Mouse (Mus musculus) right cerebral cortex, postnatal 10 days (tissue): ENCODE measurements around the gene Ccser2.

Experiments used
- DNase-seq, 2 experiments: peaks; one replicate each; pipeline ENCODE4 v3.0.0; 2021; ENCODE audit warnings: low spot score in 2 of 2

Ccser2 gene

DNA sequence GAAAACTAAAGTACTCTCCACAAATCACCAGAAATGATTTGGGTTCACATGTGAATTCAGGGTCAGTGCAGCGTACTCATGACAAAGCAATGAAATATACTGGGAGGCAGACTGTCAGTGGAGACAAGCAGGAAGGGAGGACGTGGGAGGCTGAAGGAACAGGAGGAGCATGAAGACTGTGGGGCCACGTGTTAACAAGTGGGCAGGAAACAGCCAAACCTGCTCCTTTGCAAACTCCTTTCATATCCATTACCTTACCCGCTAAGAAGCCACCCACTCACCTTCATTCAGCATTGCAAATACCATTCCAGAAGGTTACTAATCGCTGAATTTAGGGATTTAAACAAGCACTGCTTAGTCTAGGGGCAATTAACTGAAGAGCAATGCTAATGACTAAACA is 25.9 kb downstream of the Ccser2 start:
- DNase-seq = peak; percentile 31 to 44

DNA sequence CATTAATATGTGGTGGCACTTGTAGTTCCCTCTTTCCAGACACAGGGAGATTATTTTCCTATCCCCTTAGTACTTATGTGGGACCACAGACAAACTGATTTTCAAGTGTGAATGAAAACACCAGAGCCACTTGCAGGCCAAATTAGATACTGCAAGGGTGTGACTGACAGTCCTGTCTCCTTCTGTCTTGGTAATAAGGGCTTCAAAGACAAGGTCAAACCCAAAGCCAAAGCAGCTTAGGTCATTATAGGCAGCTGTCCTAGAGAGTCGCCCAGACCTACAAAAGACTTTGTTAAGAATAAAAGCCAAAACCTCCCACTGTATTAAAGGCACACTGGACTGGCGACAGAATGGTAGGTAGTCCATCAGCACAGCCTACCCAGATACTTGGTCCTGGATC is 30.6 kb downstream of the Ccser2 start:
- no peak for DNase-seq

DNA sequence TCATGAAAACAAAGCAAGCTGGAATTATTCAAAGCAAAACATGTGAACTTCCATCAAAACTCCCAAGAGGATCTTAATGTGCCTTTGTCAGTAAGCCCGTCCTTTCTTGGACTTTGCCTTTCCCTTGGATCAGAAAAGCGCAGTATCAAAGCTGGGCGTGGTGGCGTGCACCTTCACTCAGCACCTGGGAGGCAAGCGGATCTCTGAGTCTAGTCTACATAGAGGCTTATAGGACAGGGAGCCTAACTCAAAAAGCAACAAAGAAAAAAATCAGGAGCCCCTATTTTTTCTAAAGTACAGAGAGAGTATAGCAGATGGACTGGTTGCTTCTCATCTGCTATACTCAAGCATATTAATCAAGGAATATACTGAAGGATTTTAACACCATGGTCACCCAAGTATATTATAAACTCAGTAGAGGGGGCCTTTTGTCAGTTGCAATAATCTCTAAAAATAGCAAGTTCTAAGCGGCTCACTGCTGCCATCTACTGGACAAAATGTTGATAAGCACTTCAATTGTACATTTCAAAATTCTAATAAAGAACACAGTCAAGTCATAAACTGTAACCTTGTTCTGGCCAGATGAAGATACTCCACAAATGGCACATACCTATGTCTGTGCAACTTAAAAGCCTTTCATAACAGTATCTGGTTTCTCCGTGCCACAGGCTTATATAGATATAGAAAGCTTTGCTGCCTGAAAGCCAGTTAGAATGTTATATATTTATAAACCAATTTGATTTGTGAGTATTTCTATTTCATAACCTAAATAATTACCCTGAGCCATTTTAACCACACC is 31.3 kb downstream of the Ccser2 start:
- DNase-seq = peak in 1 of 2 experiments; percentile 47

DNA sequence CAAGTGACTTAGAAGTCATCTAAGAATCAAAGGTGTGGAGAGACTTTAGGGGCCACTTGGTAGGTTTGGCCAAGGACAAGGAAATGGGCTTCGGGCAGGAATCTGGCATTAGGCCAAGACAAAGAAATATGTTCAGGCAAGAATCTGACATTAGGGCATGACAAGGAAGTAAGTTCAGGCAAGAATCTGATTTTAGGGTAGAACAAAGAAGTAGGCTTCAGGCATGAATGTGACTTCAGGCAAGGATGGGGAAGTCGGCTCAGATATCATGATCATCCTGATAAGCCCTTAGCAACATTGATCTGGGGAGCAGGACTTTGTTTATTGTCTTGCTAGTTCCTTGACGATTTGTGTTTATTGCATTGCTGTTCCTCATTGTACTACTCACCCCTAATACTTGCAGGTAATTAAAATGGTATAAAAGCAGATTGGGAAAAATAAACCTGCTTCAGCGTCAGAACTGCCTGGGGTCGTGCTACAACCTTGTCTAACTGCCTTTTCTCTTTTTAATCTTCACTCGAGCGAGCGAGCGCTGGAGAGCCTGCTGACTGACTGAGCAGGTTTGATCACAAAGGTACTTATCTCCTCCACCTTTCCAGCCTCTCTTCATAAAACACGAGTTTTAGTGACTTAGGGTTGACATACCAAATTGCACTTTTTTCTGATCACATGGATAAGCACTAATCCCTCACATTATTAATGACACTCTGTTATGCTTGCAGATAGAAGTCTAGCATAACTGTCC is 35.8 kb downstream of the Ccser2 start:
- DNase-seq = no peak

DNA sequence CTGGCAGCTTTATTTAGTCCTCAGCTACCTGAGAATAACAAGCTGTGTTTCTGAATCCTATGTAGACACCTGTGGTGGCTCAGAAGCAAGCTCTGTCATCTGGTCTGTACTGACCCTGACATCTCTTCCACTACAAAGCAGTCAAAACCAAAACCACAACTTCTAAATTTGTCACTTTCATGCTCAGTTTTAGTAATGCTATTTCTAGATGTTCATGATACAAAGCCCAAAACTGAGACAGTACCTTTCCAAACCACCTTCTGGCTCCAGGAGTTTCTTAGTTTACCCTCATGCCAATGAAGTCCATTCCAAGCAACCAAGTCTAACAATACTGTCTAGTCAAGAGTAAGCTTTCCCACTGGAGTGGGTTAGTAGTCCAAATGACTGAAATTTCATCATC is 36.5 kb downstream of the Ccser2 start:
- no peak for DNase-seq

DNA sequence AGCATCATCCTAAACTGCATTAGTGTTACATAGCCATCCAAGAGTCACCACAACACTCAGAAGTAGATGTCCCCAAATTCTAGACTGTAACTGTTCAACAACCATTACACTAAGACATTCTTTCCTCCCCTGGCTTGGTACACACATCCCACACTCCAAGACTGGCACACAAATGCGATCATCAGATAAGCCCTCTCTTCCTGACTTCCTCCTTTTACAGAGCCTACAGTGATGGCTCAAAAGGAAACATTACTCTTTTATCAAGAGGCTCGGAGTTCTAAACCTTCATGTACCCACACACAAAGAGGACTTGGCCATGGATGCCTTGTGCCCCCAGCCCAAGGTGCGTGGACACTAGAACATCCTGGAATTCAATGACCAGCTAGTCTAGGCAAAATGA is 45.2 kb downstream of the Ccser2 start:
- no peak for DNase-seq

DNA sequence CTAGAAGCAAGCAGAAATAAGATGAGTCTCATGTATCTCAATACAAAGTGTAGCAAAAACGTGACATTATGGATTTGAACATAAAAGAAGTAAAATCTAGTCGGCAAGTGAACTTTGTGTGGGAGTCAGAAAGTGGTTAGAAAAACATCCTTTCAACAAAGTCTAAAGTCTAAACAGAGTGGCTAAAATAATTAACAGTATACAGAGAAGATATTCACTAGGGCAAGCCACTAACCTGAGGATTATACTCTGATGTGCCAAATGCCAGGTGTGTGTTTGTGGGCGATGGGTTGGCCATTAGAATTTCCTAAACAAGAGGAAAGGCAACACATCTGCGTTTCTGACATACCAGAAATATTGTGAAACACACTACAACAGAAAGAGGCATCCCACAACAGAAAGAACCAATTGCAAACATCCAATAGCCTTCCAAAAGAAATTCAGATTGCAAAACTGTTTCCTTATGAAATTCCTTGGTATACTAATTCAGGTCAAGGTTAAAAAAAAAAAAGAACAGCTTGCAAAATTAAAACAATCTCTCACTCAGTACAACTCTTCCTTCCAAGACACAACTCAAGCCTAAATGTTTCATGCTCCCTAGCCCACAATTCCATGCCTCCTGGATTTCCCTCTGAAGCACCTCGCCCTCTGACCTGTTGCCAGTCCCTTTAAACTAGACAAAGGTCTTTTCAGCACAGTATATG is 47.1 kb downstream of the Ccser2 start:
- DNase-seq = no peak

DNA sequence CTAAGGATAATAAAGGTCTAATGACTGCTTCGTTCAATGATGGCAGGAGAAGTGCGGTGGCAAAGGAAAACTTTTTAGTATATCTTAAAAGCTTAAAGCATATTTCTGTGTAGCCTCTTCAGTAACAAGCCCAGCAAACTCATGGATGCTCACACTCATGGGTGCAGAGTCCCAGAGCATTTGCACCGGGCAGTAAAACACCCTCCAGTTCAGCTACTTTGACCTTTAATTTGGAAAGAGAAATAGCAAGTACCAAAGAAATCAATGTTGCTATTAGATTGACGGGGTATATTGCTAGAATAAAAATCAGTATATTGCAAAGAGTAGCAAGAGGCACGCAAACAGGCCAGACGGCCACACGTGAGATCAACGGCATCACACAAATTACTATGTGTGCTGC is 48.7 kb downstream of the Ccser2 start:
- no peak for DNase-seq

DNA sequence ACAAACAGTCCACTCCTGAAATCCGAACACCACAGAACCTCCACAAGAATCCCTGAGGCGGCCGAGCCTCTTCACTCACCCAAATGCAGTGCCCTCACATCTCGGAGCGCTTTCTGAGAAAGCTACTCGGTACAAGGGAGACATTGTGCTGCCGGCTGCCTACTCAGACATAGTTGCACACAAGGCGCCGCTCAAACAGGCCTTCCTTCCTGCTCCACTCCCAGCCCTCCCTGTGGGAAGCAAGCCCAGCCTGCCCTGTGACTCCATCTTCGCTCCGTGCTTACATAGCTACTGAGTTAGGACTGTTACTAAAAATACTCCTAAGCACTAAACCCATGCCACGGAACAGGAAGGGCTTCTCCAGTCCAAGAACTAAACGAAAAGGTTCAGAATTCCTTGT is 49.4 kb downstream of the Ccser2 start:
- DNase-seq = peak; percentile 80 to 84

DNA sequence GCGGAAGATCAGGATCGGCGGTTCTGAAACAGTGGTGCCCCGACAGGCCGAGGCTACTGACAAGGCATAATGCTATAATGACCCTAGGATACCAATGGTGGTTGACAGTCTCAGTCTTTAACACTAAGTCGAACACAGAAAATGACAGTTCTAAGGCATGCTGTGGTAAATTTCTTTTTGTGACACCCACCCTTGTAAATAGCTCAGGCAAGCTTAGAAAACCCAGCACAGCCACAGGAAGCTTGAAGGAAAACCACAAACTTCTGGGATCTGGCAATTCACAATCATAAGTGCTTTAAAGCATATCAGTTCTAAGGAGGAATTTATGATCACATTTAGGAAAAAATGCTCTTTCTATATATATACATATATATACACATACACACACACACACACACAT is 53.4 kb downstream of the Ccser2 start:
- DNase-seq = no peak

DNA sequence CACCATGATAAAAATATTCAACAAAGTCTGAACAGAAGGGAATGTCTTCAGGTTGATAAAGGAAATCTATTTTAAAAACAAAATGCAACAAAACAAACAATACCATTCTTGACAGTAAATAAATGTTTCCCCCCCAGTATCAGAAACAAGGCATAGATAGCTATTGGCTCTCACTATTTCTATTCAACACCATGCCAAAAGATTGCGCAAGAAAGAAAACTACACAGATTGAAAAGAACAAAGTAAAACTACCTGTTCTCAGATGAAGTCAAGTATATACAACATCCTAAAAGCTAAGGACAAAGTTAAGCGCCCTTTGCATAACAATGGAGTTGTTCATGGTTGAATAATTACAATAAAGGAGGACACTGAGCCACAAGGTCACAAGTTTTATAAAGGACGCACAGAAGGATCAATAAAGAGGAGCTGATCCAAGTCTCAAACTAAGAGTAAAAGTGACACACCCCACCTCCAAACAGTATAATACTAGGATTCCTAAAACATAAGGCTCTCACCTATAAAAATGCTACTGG is 54.0 kb downstream of the Ccser2 start:
- DNase-seq = no peak

DNA sequence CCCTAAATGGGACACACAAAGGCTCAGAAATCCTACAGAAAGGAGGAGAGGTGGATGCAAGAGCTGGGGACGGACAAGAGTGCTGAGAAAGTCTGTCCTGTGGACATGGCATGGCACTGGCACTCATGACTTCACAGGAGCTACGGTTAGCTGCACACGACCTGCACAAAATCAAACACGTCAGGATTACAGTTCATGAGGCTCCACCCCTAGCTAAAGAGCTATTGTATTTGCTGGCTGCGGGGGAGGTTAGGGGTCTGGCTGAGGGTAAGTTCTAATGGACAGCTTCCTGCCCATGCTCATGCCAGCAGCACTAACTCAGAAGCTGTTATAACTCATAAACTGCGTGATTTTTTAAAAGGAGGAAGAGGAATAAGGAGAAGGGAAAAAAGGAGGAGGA is 56.8 kb downstream of the Ccser2 start:
- DNase-seq = no peak

DNA sequence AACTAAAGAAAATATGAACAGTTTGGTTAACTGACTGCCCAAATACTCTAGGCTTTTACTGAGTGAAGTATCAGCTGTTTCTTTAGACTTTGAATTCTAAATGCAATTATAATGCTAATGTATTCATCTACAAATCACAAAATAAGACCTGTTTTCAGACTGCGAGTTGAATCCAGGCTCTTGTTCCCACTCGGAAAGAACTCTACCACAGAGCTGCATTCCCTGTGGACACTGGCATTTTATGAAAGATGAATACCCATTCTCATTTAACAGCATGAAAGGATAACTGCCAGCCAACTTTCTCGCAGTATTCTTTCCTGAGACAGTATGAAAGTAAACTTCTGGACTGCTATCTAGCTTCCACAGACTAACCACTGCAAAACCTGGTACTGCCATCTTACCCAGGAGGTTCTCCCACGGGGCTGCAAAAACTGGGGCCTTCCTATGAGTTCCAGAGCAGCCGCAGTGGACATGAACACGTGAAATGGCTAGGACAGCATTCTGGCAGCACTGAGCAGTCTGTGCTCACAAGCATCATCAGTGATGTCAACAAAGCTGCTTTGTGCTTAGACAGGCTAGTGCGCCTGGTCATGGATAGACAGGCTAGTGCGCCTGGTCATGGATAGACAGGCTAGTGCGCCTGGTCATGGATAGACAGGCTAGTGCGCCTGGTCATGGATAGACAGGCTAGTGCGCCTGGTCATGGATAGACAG is 62.6 kb downstream of the Ccser2 start:
- DNase-seq = no peak

DNA sequence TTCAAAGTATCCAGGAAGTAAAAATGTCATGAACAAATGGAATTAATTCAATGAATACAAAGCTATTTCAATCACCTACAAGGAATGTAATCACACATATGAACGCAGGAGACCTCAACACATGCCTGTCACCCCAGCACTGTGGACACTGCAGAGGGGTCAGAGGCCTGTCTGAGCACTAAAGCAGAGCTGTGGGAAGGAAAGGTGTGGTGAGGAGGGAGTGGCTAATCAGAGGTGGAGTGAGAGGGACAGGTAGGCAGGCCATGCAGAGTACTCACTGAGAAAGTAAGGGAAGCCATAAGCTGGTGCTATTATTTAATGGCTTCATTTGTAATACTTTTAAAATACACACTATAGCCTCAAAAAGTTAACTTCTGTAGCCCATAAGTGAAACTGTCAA is 64.4 kb downstream of the Ccser2 start:
- DNase-seq = no peak

DNA sequence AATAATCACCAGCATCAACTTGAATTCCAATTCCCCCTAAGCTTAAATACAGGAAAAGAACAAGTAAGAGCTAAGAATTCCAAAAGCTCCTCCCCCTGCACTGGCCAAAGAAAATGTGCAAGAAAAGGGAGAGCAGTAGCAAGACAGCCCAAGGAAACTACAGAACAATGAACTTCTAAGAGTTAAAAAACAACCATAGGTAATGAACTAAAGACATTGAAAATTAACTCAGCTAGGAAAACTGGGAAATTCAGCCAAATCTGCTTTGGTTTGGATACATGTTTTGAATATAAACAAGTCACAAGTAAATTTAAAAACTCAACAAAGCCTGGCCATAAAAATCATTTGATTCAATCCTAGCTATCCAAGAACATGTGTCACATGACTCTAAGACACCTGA is 67.7 kb downstream of the Ccser2 start:
- DNase-seq = no peak

DNA sequence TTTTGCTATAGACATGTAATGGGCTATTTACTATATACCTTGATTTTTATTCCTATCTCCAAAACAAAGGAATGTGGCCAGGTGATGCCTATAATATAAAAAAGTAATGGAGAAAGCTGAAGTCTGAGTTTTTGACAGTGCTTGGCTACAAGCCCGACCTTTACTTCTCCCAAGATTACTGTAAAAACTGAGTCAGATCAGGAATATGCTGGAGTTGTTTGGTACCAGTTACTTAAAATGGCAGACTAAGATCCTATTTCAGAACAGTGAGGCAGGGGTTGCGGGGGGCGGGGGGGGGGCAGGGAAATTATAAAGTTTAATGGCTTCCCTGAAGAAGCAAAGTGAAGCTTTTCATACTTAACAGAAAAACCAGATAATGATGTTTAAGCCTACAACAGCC is 73.9 kb downstream of the Ccser2 start:
- no peak for DNase-seq

DNA sequence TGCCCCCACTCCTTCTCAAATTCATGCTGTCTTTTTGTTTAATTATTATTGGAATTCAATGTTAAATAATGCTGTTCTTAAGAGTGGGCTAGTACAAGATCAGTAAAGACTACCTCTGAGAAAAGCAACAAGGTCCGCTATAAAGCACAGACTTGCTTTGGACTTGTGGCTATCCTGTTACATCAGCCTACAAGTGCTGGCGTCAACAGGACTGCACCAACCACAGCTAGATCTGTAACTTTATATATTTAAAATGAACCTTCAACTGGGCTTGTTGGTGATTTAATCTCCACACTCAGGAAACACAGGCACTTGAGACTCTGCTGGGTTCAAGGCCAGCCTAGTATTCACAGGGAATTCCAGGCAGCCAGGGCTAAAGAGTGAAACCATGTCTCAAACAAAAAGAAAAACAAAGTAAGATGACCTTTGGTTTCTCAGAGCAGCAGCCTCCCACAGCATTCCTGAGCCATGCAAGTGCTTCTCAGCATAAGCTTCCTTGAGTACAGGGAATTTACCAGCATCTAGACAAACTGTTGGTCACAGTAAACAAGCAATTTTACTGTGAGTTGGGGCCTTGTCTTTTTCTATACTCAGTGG is 75.7 kb downstream of the Ccser2 start:
- DNase-seq = no peak

DNA sequence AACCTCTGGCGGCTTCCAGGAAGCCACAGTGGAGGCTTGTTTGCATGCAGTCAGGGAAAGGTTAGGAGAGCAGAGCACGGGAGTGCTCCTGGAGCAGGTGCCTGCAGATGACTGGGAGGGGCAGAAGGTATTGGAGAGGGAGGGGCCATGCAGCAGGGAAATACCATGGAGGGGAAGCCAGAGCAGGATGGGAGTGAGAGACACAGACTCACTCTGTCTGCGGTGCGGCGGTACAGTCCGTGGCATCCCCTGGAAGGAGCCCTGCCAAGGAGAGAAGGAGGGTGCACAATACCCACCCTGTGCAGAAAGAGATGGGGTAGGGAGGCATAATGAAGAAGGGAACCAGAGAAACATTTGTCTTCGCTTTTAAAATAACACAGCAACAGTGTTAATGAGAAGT is 78.4 kb downstream of the Ccser2 start:
- peak in 1 of 2 experiments; percentile 34 for DNase-seq

DNA sequence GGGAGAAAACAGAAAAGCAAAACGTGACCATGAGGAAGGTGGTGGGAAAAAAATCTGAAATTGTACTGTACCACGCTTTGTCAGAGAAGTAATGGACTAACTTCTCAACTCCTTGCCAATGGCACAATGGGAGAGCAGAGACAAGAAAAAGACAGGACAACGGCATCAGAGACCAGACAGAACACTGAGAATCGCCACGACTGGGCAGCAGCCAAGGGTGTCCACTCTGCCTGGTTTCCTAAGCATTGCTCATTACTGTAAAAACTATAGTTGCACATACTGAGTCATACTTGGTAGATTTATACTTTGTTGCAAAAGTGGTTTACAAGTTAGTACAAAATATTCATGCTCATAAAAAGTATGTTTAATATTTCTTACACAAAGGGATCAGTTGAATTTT is 82.9 kb downstream of the Ccser2 start:
- no peak for DNase-seq

DNA sequence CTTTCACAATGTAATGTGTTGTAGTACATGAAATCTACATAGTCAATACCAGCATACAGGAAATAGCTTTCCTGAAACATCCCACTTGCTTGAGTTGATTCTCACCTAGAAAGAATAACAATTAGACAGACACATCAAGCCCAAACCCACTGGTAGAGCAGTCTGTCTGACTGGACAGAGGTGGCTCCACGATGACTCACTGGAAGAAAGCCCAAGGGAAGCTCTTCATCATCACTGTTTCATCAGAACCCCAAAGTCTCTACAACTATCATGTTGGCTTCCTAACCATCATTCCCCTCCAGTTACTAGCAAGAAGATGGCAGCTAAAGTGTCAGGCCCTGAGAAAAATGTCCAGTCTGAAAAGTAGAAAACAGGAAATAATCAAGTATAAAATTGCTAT is 83.5 kb downstream of the Ccser2 start:
- no peak for DNase-seq

DNA sequence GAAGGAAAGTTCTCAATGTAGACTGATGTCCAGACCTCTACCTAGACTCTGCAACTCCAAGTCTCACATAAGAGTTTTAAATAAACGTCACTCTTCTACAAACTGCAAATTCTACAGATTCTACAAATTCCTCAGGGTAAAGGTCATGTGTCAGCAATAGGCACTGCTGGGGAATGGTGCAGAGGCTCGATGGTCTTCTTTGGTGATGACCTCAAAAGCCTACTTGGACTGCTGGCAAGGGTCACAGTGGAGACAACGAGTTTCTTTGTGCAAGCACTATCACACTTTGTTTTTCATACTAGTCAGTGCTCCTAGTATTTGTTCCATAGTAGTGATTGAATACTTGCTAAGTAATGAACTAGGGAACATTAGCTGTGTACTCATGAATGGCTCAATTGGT is 85.0 kb downstream of the Ccser2 start:
- no peak for DNase-seq
